Mouse (Mus musculus) thymus, adult 2 months (tissue): ENCODE measurements at regions not wholly inside any gene's neighbourhood (a gene's known extent, or its start where the extent isn't known, plus 50 kb on each side); places are given as distances from the start of the nearest gene placed in this dataset.

ENCODE experiments used
- CTCF ChIP-seq: fragments of 200-500 bp; IDR thresholded peaks from 2 replicates; pipeline ENCODE4 v1.5.1; 2012; ENCODE audit warnings: mild to moderate bottlenecking, control low read depth, low read length, moderate library complexity, borderline replicate concordance; ENCODE audit not compliant: control insufficient read depth, poor library complexity, insufficient read depth; ENCODE audit errors: extremely low read depth
- POLR2A ChIP-seq: fragments of 200-500 bp; IDR thresholded peaks from 2 replicates; pipeline ENCODE4 v1.6.1; 2012; ENCODE audit warnings: mild to moderate bottlenecking, low read length, control low read depth, moderate library complexity; ENCODE audit not compliant: control insufficient read depth, poor library complexity, insufficient read depth; ENCODE audit errors: extremely low read depth

- TF ChIP-seq POLR2A (no peak), CTCF (no peak)
These were observed 361.9 kb downstream of the En1 start for GRCm38 (mm10) chr1:120964179-120964517.
